Mouse (Mus musculus): ENCODE results near the gene Hbs1l. TPM values are rescaled to one million over a fixed set of nuclear protein-coding genes. Genes with fewer than 3 reads are reported as not detected.
A peak's percentile ranks its signal among the peaks of the same experiment; 100 is the strongest.

Hbs1l gene
- polyA plus RNA-seq, 1 experiment from 2014 or later = 62.1 TPM

DNA sequence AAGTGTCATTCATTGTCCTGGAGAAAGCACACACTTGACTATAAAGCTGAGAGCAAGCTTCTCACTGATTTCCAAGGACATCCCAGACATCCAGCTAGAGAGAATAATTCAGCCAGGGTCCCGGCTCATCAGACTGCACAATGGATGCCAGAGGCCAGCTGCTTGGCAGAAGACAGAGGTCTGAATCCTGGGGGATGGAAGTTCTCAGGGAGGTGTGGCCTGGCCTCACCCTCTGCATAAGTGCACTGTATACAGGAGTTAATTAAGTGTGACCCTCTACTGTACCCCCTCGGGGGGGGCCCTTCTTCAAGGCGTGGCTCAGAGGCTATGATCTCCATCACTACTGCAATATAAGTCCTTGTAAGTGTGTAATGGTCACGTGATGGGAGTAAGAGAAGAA lies 105.5 kb downstream of the Hbs1l start:
- Histone ChIP-seq H3K9ac (ENCODE audit: low read depth, low read length) (no peak overlapping the region), H3K36me3 (ENCODE audit: insufficient read depth, low read length) (no peaks in the 10 kb centered on the region), H3K27me3 (ENCODE audit: insufficient read depth, low read length) (no peaks in the 10 kb centered on the region), H3K4me2 (ENCODE audit: low read length) (no peak overlapping the region), H3K9me3 (replicated peaks; ENCODE audit: low read length) (no peaks in the 10 kb centered on the region), H3K4me1 (replicated peaks; ENCODE audit: insufficient read depth, low read length) (no peaks in the 10 kb centered on the region), H3K4me3 (replicated peaks; ENCODE audit: low read depth, low read length) (no peak overlapping the region), H3K27ac (no peak overlapping the region)
- WGBS = 34% methylated on average over 4 of the region's 4 CpGs
- TF ChIP-seq CTCF (IDR thresholded peaks at IDR 0.05; ENCODE audit: low read depth) = no peak
- no peak for DNase-seq (ENCODE audit: low spot score)
- ATAC-seq (replicated peaks; ENCODE audit: low FRiP score, low read depth) = no peak

DNA sequence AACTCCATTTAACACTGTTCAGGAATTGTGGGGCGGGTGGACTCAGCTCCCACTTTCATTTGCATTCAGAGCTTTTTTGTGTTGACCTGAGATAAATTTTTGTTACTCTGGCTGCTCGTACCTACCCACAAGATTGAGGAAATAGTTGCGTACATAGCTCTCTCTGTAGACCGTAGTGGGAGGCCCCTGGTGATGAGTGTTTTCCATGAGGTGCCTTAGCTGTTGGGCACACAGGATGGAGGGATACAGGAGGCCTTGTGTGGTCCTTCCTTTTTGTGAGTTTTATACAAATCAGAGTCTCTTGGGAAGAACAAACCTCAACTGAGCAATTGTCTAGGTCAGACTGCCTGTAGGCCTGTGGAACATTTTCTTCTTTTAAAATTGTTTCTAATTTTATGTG lies 109.0 kb downstream of the Hbs1l start:
- Histone ChIP-seq H3K9me3 (replicated peaks; ENCODE audit: low read length) (no peaks in the 10 kb centered on the region), H3K4me2 (ENCODE audit: low read length) (no peak overlapping the region), H3K36me3 (ENCODE audit: insufficient read depth, low read length) (no peaks in the 10 kb centered on the region), H3K4me3 (replicated peaks; ENCODE audit: low read depth, low read length) (no peak overlapping the region), H3K9ac (ENCODE audit: low read depth, low read length) (no peak overlapping the region), H3K4me1 (replicated peaks; ENCODE audit: insufficient read depth, low read length) (no peaks in the 10 kb centered on the region), H3K27me3 (ENCODE audit: insufficient read depth, low read length) (no peaks in the 10 kb centered on the region), H3K27ac (0 out of 2 replicates have a peak overlapping the region, but pooled peaks have one; percentile 51)
- 91% methylated on average over 4 of the region's 4 CpGs for WGBS
- no peak for TF ChIP-seq CTCF (IDR thresholded peaks at IDR 0.05; ENCODE audit: low read depth)
- ATAC-seq (replicated peaks; ENCODE audit: low FRiP score, low read depth) = no peak
- no peak for DNase-seq (ENCODE audit: low spot score)

DNA sequence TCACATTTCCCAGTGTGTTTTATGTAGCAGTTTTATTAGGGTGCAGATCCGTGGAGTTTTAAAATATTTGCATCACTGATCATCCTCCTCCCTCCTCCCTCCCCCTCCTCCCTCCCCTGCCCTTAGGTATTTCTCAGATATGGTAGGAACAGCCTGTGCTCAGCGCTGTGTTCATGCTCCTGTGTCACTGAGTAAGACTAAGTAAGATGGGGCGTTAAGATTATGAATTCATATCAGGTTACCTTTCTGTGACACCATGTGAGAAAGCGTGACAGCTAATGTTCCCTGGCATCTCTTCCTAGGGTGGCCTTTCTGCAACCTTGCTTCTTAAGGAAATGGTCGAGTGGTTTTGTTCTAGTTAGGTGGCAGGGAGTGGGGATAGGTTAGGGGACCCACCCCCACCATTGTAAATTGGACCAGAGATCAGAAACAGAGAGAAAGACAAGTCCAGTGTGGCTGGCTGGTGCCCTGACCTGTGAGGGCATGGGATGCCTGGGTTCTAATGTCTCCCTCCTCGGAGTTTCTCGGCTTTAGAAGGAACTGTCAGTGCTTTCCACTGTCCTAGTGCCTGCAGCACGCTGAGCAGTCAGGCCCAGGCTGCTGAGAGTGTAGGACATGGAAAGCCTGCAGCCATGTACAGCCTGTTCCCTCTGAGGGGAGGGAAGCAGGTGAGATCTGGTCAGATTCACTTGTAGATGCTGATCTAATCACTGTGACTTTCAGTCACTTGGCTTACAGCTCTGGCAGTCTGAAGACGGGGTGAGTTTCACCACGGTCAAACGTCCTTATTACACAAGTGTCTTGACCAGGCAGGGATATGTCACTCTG lies 110.1 kb downstream of the Hbs1l start:
- DNase-seq (ENCODE audit: low spot score) (peak; percentile 71), ATAC-seq (replicated peaks; ENCODE audit: low FRiP score, low read depth) (peak; percentile 91)
- TF ChIP-seq CTCF (IDR thresholded peaks at IDR 0.05; ENCODE audit: low read depth) = no peak
- 35% methylated on average over 11 of the region's 11 CpGs for WGBS
- H3K27me3 ChIP-seq (ENCODE audit: insufficient read depth, low read length) = no peaks in the 10 kb centered on the region
- H3K9ac ChIP-seq (ENCODE audit: low read depth, low read length) = no peak overlapping the region
- no peaks in the 10 kb centered on the region for H3K4me1 ChIP-seq (replicated peaks; ENCODE audit: insufficient read depth, low read length)
- no peak overlapping the region for H3K4me2 ChIP-seq (ENCODE audit: low read length)
- H3K36me3 ChIP-seq (ENCODE audit: insufficient read depth, low read length) = no peaks in the 10 kb centered on the region
- no peaks in the 10 kb centered on the region for H3K9me3 ChIP-seq (replicated peaks; ENCODE audit: low read length)
- H3K27ac ChIP-seq = peak overlapping the region; percentile 67
- no peak overlapping the region for H3K4me3 ChIP-seq (replicated peaks; ENCODE audit: low read depth, low read length)

DNA sequence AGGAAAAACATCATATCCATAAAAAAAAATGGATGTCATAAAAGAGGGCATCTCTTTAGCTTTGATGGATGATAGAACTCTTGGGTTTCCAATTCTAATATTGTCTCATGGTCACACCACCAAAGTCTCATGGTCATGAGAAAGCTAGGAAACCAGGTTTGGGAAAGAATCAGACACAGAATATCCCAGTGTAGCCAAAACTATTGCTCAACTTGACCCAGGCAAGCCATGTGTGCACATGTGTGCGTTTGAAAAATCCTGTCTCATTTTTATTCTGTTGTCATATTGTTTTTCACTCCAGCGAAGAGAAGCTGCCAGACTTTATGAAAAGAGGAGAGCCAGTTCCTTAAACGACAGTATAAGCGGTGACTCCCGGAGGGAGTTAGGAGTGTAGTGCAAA lies 114.9 kb downstream of the Hbs1l start:
- Histone ChIP-seq H3K9me3 (replicated peaks; ENCODE audit: low read length) (no peaks in the 10 kb centered on the region), H3K36me3 (ENCODE audit: insufficient read depth, low read length) (no peaks in the 10 kb centered on the region), H3K27me3 (ENCODE audit: insufficient read depth, low read length) (no peaks in the 10 kb centered on the region), H3K4me2 (ENCODE audit: low read length) (no peak overlapping the region), H3K4me3 (replicated peaks; ENCODE audit: low read depth, low read length) (no peak overlapping the region), H3K9ac (ENCODE audit: low read depth, low read length) (no peak overlapping the region), H3K27ac (no peak overlapping the region), H3K4me1 (replicated peaks; ENCODE audit: insufficient read depth, low read length) (no peaks in the 10 kb centered on the region)
- DNase-seq (ENCODE audit: low spot score) (no peak), ATAC-seq (replicated peaks; ENCODE audit: low FRiP score, low read depth) (no peak)
- TF ChIP-seq CTCF (IDR thresholded peaks at IDR 0.05; ENCODE audit: low read depth) = no peak
- 75% methylated on average over 5 of the region's 5 CpGs for WGBS

DNA sequence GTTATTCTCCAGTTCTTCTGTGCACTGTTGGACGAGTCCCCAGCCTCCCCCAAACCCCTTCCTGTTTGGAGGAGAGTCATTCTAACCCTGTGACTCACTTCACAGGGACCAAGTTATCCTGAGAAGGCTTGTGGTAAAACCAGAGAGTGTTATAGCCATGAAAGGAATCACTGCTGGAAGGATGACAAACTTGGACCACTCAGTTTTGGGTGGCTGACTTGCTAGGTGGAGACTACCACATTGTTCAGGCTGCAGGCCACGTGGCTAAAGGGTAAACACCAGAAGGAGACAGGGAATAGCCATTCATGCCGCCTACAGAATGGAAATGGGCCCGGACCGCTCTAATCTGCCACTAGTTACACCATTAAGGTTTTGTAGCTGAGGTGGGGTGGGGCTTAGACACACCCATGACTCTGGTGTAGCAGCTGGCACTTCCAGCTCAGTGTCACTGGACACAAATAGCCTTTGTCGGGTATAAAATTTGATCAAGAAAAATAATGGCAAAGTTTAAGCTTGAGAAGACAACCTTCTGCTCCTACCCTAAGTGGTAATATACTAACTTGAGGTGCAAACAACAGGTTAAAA lies 115.9 kb downstream of the Hbs1l start:
- no peak overlapping the region for H3K4me2 ChIP-seq (ENCODE audit: low read length)
- 73% methylated on average over 6 of the region's 6 CpGs for WGBS
- ATAC-seq (replicated peaks; ENCODE audit: low FRiP score, low read depth) = no peak
- no peak overlapping the region for H3K4me3 ChIP-seq (replicated peaks; ENCODE audit: low read depth, low read length)
- no peaks in the 10 kb centered on the region for H3K9me3 ChIP-seq (replicated peaks; ENCODE audit: low read length)
- no peaks in the 10 kb centered on the region for H3K27me3 ChIP-seq (ENCODE audit: insufficient read depth, low read length)
- no peak overlapping the region for H3K9ac ChIP-seq (ENCODE audit: low read depth, low read length)
- no peak for DNase-seq (ENCODE audit: low spot score)
- TF ChIP-seq CTCF (IDR thresholded peaks at IDR 0.05; ENCODE audit: low read depth) = no peak
- H3K36me3 ChIP-seq (ENCODE audit: insufficient read depth, low read length) = no peaks in the 10 kb centered on the region
- H3K4me1 ChIP-seq (replicated peaks; ENCODE audit: insufficient read depth, low read length) = no peaks in the 10 kb centered on the region
- H3K27ac ChIP-seq = no peak overlapping the region

DNA sequence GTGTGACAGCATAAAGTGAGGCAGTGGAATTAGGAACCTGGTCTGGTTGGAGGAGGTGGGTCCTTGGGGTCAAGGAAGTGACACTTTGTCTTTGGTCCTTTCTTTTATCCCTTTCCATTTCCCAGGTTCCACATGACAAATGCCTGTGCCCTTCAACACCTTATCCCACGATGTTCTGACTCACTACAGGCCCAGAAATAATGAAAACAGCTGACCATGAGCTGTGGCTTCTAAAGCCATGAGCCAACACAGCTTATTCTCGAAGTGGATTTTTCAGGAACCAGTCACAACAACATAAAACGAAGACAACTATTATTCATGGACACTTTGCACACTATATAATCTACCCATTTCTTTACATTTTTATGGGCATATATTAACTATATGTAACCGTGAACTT lies 119.3 kb downstream of the Hbs1l start:
- DNase-seq (ENCODE audit: low spot score) (no peak), ATAC-seq (replicated peaks; ENCODE audit: low FRiP score, low read depth) (no peak)
- no peak overlapping the region for H3K9ac ChIP-seq (ENCODE audit: low read depth, low read length)
- H3K27me3 ChIP-seq (ENCODE audit: insufficient read depth, low read length) = no peaks in the 10 kb centered on the region
- no peak overlapping the region for H3K4me3 ChIP-seq (replicated peaks; ENCODE audit: low read depth, low read length)
- no peaks in the 10 kb centered on the region for H3K4me1 ChIP-seq (replicated peaks; ENCODE audit: insufficient read depth, low read length)
- no peak overlapping the region for H3K4me2 ChIP-seq (ENCODE audit: low read length)
- H3K9me3 ChIP-seq (replicated peaks; ENCODE audit: low read length) = no peaks in the 10 kb centered on the region
- TF ChIP-seq CTCF (IDR thresholded peaks at IDR 0.05; ENCODE audit: low read depth) = no peak
- 78% methylated on average over 4 of the region's 4 CpGs for WGBS
- no peaks in the 10 kb centered on the region for H3K36me3 ChIP-seq (ENCODE audit: insufficient read depth, low read length)
- H3K27ac ChIP-seq = no peak overlapping the region

Data from kidney, postnatal 0 days (tissue).